Mouse (Mus musculus) T-helper 1 cell (primary cell): Measurements from ENCODE around the gene Mindy4.

Experiments
- in situ Hi-C: fragments of 300-600 bp; cut with MboI, MseI; formaldehyde crosslinking; loops from one replicate; pipeline ENCODE4 v1.15.1; 2025; ENCODE audit warnings: high pct_unique_total_duplicates

Gene Mindy4

GRCm38 (mm10) chr6:55358731-55359143, 155.6 kb downstream of the Mindy4 start:
- in situ Hi-C loops = no loop called here

- in situ Hi-C loops = no loop called here
Measured at GRCm38 (mm10) chr6:55362663-55363062, 159.5 kb downstream of the Mindy4 start.

DNA sequence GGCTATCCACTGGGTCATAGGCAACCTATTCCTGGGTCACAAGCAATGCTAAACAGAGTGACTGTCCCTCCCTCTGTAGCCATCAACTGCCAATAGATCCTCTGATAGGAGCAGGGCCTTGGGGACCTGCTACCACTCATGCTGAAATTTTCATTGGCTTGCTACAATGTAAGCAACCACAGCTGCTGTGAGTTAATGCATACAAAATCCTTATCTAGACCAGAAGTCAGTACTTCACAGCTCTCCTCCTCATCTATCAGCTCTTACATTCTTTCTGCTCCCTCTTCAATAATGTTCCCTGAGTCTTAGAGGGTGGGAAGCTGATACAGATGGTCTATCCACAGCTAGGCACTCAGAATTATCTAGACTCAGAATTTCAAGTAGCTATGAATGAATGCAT, 163.9 kb downstream of the Mindy4 start:
- in situ Hi-C loops = no loop called here
